Mouse (Mus musculus): Measurements from ENCODE around the gene Psmb8. TPM values are rescaled to one million over a fixed set of nuclear protein-coding genes. Genes with fewer than 3 reads are reported as not detected.

The Psmb8 gene
- total RNA-seq, 2 experiments from 2014 or later = 2.9 to 4.8 TPM

- DNase-seq = no peak
Observed at GRCm38 (mm10) chr17:34249361-34249760, 51.8 kb downstream of the Psmb8 start.

- no peak for DNase-seq
Observed at GRCm38 (mm10) chr17:34249878-34250277, 52.4 kb downstream of the Psmb8 start.

Other genes starting within 250 kb of the Psmb8 start
- 1 to 10 TPM; 1.8 to 1.9 TPM for gene B3galt4, start 246.2 kb upstream of the Psmb8 start, total RNA-seq (2021)
- gene Vps52, start 241.9 kb upstream of the Psmb8 start, total RNA-seq (2021) = 10 to 100 TPM; 27.2 to 28.8 TPM
- 100 to 1,000 TPM; 330 to 347 TPM for gene Rps18, start 241.7 kb upstream of the Psmb8 start, total RNA-seq (2021)
- 10 to 100 TPM; 22.8 to 48.2 TPM for gene H2-K1, start 197.4 kb upstream of the Psmb8 start, total RNA-seq (2021)
- gene Ring1, start 173.0 kb upstream of the Psmb8 start, total RNA-seq (2021) = 10 to 100 TPM; 10.1 to 12.3 TPM
- 10 to 100 TPM; 52.7 to 59.9 TPM for gene H2-Ke6, start 169.7 kb upstream of the Psmb8 start, total RNA-seq (2021)
- gene Slc39a7, start 166.0 kb upstream of the Psmb8 start, total RNA-seq (2021) = 10 to 100 TPM; 41.5 to 45.7 TPM
- gene Rxrb, start 165.9 kb upstream of the Psmb8 start, total RNA-seq (2021) = 10 to 100 TPM; 34.9 to 36.3 TPM
- gene Col11a2, start 158.3 kb upstream of the Psmb8 start, total RNA-seq (2021) = 10 to 100 TPM in 1 of 2 experiments, 1 to 10 TPM in 1; 6.5 to 16.7 TPM
- gene H2-Oa, start 105.4 kb upstream of the Psmb8 start, total RNA-seq (2021) = not detected
- 1 to 10 TPM; 2.8 to 3.1 TPM for gene H2-DMa, start 78.2 kb upstream of the Psmb8 start, total RNA-seq (2021)
- gene Brd2, start 75.1 kb upstream of the Psmb8 start, total RNA-seq (2021) = 10 to 100 TPM; 66.7 to 69.1 TPM
- under 1 TPM; 0.28 to 0.67 TPM for gene H2-DMb2, start 54.4 kb upstream of the Psmb8 start, total RNA-seq (2021)
- 1 to 10 TPM in 1 of 2 experiments, under 1 TPM in 1; 0.43 to 1.2 TPM for gene H2-DMb1, start 44.6 kb upstream of the Psmb8 start, total RNA-seq (2021)
- gene Tap1, start 10.2 kb upstream of the Psmb8 start, total RNA-seq (2021) = 1 to 10 TPM; 1.4 to 1.5 TPM
- gene Psmb9, start 10.0 kb upstream of the Psmb8 start, total RNA-seq (2021) = 1 to 10 TPM; 1.3 to 3.1 TPM
- 1 to 10 TPM; 4.3 to 5.1 TPM for gene Tap2, start 5.8 kb downstream of the Psmb8 start, total RNA-seq (2021)
- gene H2-Ob, start 41.2 kb downstream of the Psmb8 start, total RNA-seq (2021) = under 1 TPM in 1 of 2 experiments, not detected in 1; 0.13 TPM
- 1 to 10 TPM; 2.7 to 3.3 TPM for gene H2-Ab1, start 60.0 kb downstream of the Psmb8 start, total RNA-seq (2021)
- gene H2-Aa, start 90.1 kb downstream of the Psmb8 start, total RNA-seq (2021) = 1 to 10 TPM; 4.4 to 4.5 TPM
- gene H2-Eb1, start 108.1 kb downstream of the Psmb8 start, total RNA-seq (2021) = 1 to 10 TPM; 3.9 to 5.5 TPM
- not detected for gene H2-Eb2, start 127.9 kb downstream of the Psmb8 start, total RNA-seq (2021)
- under 1 TPM; 0.31 to 0.43 TPM for gene Btnl2, start 157.1 kb downstream of the Psmb8 start, total RNA-seq (2021)
- not detected for gene Btnl1, start 179.4 kb downstream of the Psmb8 start, total RNA-seq (2021)
- not detected for gene BC051142, start 201.1 kb downstream of the Psmb8 start, total RNA-seq (2021)

Measured in gastrocnemius, postnatal 25 days (tissue).